Mouse (Mus musculus) heart, embryonic 11.5 days (tissue): ENCODE measurements around the gene Gm21887. TPM values are rescaled to one million over a fixed set of nuclear protein-coding genes. Genes with fewer than 3 reads are reported as not detected.
"Not testable (repeated sequence)": the region's sequence is repeated elsewhere in the genome, so short reads cannot be mapped to it uniquely, and the experiment has no call there.

Experiments used
- ATAC-seq: fragments of 200-750 bp; cut with Nextera tagmentation; replicated peaks from 2 replicates; pipeline ENCODE4 v1.8.0; 2017; ENCODE audit warnings: moderate library complexity; ENCODE audit not compliant: insufficient number of reproducible peaks, low FRiP score, low TSS enrichment
- H3K27ac ChIP-seq: fragments of 300-500 bp; sonication (generic); 2 replicates; pipeline ENCODE4 v1.5.1; 2014; ENCODE audit warnings: mild to moderate bottlenecking, low read depth, low read length
- H3K27me3 ChIP-seq: fragments of 300-500 bp; sonication (generic); 2 replicates; pipeline ENCODE4 v1.6.1; 2014; ENCODE audit warnings: mild to moderate bottlenecking, low read length, mixed read lengths; ENCODE audit not compliant: control insufficient read depth, insufficient read depth
- H3K36me3 ChIP-seq: fragments of 300-500 bp; sonication (generic); 2 replicates; pipeline ENCODE4 v1.6.1; 2014; ENCODE audit warnings: mild to moderate bottlenecking, low read length, moderate library complexity, mixed read lengths; ENCODE audit not compliant: control insufficient read depth, insufficient read depth
- H3K4me1 ChIP-seq: fragments of 300-500 bp; sonication (generic); 2 replicates; pipeline ENCODE4 v1.6.1; 2014; ENCODE audit warnings: low read length; ENCODE audit not compliant: control insufficient read depth, insufficient read depth
- H3K4me2 ChIP-seq: fragments of 300-500 bp; sonication (generic); 2 replicates; pipeline ENCODE4 v1.6.1; 2014; ENCODE audit warnings: mild to moderate bottlenecking, moderate library complexity
- H3K4me3 ChIP-seq: fragments of 300-500 bp; sonication (generic); 2 replicates; pipeline ENCODE4 v1.5.1; 2014; ENCODE audit warnings: low read depth, low read length
- H3K9ac ChIP-seq: fragments of 300-500 bp; sonication (generic); 2 replicates; pipeline ENCODE4 v1.6.1; 2014; ENCODE audit warnings: mild to moderate bottlenecking, low read depth, low read length, moderate library complexity
- H3K9me3 ChIP-seq: fragments of 300-500 bp; sonication (generic); replicated peaks from 2 replicates; pipeline ENCODE4 v1.6.1; 2016; ENCODE audit warnings: low read length; ENCODE audit not compliant: control insufficient read depth
- WGBS: fragments of 180-500 bp; shearing (Covaris S2); extraction: QIAGEN DNeasy Blood & Tissue Kit; methylation state at CpG from one replicate; pipeline ENCODE4 v1.1.7; 2014; ENCODE audit not compliant: insufficient replicate concordance; 5-methylcytosine and 5-hydroxymethylcytosine counted together
- polyA plus RNA-seq: library from polyadenylated mRNA; unstranded; fragments of >200 nt; fragmentation: Nextera tagmentation; extraction: Ambion mirVana; gene quantifications from 2 replicates; pipeline ENCODE4 v1.2.1, GENCODE M21; 2014

Gene Gm21887
- polyA plus RNA-seq, 1 experiment from 2014 or later, result 157 TPM

GRCm38 (mm10) chrX:169980809-169981289 is 28.6 kb upstream of the Gm21887 start:
- Histone ChIP-seq H3K9ac (no peak overlapping the region), H3K27me3 (no peaks in the 10 kb centered on the region), H3K4me1 (no peaks in the 10 kb centered on the region), H3K36me3 (peaks cover 43% of the 10 kb centered on the region), H3K4me3 (no peak overlapping the region), H3K27ac (no peak overlapping the region), H3K4me2 (no peak overlapping the region), H3K9me3 (peaks cover 38% of the 10 kb centered on the region)
- ATAC-seq, result no peak
- 72% methylated on average over 12 of the region's 12 CpGs for WGBS

GRCm38 (mm10) chrX:169981761-169982181 is 27.7 kb upstream of the Gm21887 start:
- H3K4me2 ChIP-seq, H3K9ac ChIP-seq, H3K27ac ChIP-seq, H3K27me3 ChIP-seq, H3K4me1 ChIP-seq, H3K4me3 ChIP-seq: not testable (repeated sequence)
- H3K9me3 ChIP-seq, result peaks cover 44% of the 10 kb centered on the region
- ATAC-seq, result peak; percentile 15; the same call in 1 of the 2 replicates
- WGBS, result 76% methylated on average over 19 of the region's 19 CpGs
- H3K36me3 ChIP-seq, result peaks cover 49% of the 10 kb centered on the region

GRCm38 (mm10) chrX:169982606-169983400 is 26.7 kb upstream of the Gm21887 start:
- Histone ChIP-seq H3K9me3 (peaks cover 48% of the 10 kb centered on the region), H3K36me3 (peaks cover 51% of the 10 kb centered on the region)
- not testable (repeated sequence) for H3K27me3 ChIP-seq, H3K27ac ChIP-seq, H3K4me1 ChIP-seq, H3K4me2 ChIP-seq, H3K4me3 ChIP-seq, ATAC-seq, H3K9ac ChIP-seq
- 87% methylated on average over 23 of the region's 23 CpGs for WGBS

- H3K9ac ChIP-seq, H3K4me2 ChIP-seq, H3K4me3 ChIP-seq, ATAC-seq, H3K4me1 ChIP-seq, H3K27me3 ChIP-seq, H3K27ac ChIP-seq: not testable (repeated sequence)
- peaks cover 53% of the 10 kb centered on the region for H3K36me3 ChIP-seq
- WGBS, result 85% methylated on average over 19 of the region's 19 CpGs
- H3K9me3 ChIP-seq, result peaks cover 45% of the 10 kb centered on the region
Measured at GRCm38 (mm10) chrX:169983401-169984165, 25.9 kb upstream of the Gm21887 start.

GRCm38 (mm10) chrX:169984331-169984730 is 25.1 kb upstream of the Gm21887 start:
- 86% methylated on average over 7 of the region's 7 CpGs for WGBS
- not testable (repeated sequence) for H3K9ac ChIP-seq, H3K4me2 ChIP-seq, H3K4me3 ChIP-seq, ATAC-seq, H3K4me1 ChIP-seq, H3K27ac ChIP-seq, H3K27me3 ChIP-seq
- peaks cover 50% of the 10 kb centered on the region for H3K9me3 ChIP-seq
- peaks cover 58% of the 10 kb centered on the region for H3K36me3 ChIP-seq

- H3K9ac ChIP-seq, H3K4me3 ChIP-seq, H3K27me3 ChIP-seq, ATAC-seq, H3K4me1 ChIP-seq, H3K4me2 ChIP-seq, H3K27ac ChIP-seq: not testable (repeated sequence)
- Histone ChIP-seq H3K9me3 (peaks cover 55% of the 10 kb centered on the region), H3K36me3 (peaks cover 61% of the 10 kb centered on the region)
- WGBS, result 89% methylated on average over 21 of the region's 21 CpGs
Measured at GRCm38 (mm10) chrX:169984853-169985252, 24.6 kb upstream of the Gm21887 start.

- not testable (repeated sequence) for H3K4me1 ChIP-seq, H3K27ac ChIP-seq, H3K4me2 ChIP-seq, H3K4me3 ChIP-seq, H3K9ac ChIP-seq, H3K27me3 ChIP-seq
- peak; percentile 8; the same call in 1 of the 2 replicates for ATAC-seq
- peaks cover 66% of the 10 kb centered on the region for H3K36me3 ChIP-seq
- H3K9me3 ChIP-seq, result peaks cover 63% of the 10 kb centered on the region
- 80% methylated on average over 18 of the region's 18 CpGs for WGBS
Measured at GRCm38 (mm10) chrX:169985796-169986195, 23.7 kb upstream of the Gm21887 start.

- H3K27me3 ChIP-seq, H3K27ac ChIP-seq, H3K4me1 ChIP-seq: not testable (repeated sequence)
- Histone ChIP-seq H3K9me3 (peaks cover 58% of the 10 kb centered on the region), H3K36me3 (peaks cover 63% of the 10 kb centered on the region), H3K9ac (peak overlapping the region; percentile 17; the same call in 1 of the 2 replicates), H3K4me3 (peak overlapping the region; percentile 11), H3K4me2 (peak overlapping the region; percentile 41)
- WGBS, result 52% methylated on average over 49 of the region's 51 CpGs
- ATAC-seq, result peak; percentile 86
Measured at GRCm38 (mm10) chrX:169986519-169987367, 22.7 kb upstream of the Gm21887 start.
